Mouse (Mus musculus) kidney, adult 11 months (tissue): ENCODE measurements around the gene Taf11.

Experiments used
- DNase-seq: peaks from one replicate; pipeline ENCODE4 v3.0.0; 2022

Gene Taf11

DNA sequence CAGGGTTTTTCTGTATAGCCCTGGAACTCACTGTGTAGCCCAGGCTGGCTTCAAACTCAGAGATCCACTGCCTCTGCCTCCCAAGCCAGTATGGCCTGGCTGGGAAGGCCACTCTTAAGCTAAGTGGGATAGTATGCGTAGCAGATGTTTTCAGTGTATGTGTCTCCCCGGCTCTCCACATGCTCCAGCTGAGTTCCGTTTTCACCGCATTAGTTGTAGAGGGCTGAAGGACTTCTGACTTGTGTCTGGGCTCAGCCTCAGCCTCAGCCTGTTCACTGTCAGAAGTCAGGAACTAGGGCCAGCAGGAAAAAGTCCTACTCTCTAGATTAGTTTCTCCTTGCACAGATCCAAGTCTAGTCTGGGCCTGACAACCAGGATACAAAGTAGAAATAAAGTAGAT lies 6.7 kb upstream of the Taf11 start:
- no peak for DNase-seq

DNA sequence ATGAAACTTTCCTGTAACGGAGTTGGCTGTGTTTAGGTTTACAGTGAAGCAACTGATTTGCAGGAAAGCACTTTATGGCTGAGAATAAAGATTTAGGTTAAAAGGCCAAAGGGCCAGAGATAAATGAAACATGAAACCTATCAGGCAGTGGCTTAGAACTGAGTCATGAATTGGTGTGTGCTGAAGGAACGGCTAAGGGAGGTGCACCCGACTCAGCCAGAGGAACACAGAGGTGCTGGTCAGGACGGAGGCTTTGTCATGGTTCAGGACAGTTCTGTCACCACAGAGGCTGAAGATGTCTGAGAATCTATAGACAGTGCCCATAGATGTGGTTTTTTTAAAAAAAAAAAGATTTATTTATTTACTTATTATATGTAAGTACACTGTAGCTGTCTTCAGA lies 5.1 kb upstream of the Taf11 start:
- DNase-seq: no peak

DNA sequence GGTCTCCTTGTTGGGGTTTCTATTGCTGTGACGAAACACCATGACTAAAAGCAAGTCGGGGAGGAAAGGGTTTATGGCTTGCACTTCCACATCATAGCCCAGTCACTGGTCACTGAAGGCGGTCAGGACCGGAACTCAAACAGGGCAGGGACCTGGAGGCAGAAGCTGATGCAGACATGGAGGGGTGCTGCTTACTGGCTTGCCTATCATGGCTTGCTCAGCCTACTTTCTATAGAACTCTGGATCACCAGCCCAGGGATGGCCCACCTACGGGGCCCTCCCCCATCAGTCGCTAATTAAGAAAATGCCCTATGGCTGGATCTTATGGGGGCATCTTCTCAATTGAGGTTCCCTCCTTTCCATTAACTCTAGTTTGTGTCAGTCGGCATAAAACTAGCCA lies 1.7 kb upstream of the Taf11 start:
- DNase-seq: no peak

DNA sequence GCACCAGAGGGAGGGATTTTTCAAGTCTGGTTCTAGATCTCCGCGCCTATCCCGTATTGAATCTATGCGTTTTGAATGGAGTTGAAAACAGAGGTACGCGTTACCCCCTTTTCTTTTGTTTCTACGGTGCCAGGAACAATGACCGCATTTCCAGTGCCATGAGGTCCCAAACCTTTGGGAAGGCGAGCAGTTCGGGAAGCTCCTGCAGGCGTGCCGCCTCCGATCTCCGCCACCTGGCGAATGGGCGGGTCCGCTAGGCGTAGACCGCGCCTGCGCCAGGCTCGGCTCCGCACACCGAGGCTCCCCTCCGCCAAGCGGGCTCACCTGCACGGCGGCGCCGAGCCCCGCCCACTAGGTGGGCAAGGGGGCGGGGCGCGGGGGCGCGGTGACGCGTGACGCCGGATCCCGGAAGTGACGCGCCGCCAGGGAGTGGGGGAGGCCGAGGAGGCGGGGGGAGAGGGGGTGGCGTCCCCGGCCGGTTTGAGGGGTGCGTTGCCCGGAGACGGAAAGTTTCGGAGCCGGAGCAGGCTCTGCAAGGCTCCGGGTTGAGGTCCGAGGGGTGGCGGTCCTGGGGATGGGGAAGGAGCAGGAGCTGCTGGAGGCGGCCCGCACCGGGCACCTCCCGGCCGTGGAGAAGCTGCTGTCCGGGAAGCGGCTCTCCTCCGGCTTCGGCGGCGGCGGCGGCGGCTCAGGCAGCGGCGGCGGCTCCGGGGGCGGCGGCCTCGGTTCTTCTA lies 589 bp downstream of the Taf11 start, which contains the start of gene Anks1:
Gene Anks1 (plus strand): TSS at position 419 of the 734 bp plus-strand sequence.
- peak; percentile 86 for DNase-seq

DNA sequence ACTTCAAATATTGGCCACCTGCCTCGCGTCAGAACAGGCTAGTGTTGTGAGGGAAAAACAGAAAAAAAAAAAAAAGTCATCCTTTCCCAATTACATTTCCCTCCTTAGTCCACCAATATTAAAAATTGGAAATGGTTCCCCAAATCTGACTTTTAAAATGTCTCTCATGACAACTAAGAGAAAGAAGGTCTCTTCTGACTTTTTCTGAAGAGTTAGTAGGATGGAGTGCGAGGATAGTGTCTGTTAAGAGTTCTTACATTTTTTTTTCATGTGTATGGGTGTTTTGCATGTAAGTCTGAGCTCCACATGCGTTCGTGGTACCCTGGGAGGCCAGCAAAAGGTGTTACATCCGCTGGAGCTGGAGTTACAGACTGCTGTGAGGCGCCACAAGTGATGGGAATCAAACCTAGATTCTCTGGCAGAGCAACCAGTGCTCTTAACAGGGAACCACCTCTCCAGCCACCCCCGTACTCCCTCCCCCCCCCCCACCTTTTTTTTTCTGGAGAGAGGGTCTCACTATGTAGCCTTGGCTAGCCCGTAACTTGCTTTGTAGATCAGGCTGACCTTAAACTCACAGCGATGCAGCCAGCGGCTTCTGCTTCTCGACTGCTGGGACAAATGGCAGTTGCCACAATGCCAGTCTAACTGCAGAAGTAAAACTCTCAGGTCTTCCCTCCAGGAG lies 1.3 kb downstream of the Taf11 start:
- peak; percentile 65 for DNase-seq

DNA sequence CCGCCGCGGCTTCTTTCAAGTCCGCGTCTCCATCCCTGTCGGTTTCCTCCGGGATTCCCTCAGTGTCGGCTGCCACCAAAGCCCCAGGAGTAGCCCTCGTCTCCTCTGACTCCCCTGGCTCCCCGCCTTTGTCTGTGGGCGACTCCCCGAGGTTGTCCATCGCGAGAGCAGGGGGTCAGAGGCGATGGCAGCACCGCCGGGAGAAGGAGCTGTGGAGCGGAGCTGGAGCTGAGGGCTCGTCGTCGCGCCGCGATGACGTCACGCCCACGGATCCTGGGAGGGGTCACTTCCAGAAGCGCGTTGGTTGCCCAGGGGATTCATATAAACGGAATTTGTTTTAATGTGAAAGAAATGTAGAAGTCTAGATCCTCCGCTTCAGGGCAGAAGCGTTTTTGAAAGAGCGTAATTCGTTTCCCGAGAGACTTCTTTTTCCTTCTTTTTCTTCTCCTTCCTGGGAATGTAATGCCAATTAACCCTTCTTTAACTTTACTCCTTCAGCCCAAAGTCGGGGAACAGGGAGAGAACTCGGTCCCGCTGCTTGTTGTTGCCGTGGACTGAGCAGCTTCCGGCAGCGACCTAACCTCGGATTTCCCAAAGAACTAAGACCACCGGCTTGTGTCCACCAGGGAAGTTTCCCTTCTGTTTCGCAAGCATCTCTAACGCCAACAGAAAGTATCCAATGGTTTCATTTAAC lies 2.0 kb downstream of the Taf11 start:
- DNase-seq: peak; percentile 91

DNA sequence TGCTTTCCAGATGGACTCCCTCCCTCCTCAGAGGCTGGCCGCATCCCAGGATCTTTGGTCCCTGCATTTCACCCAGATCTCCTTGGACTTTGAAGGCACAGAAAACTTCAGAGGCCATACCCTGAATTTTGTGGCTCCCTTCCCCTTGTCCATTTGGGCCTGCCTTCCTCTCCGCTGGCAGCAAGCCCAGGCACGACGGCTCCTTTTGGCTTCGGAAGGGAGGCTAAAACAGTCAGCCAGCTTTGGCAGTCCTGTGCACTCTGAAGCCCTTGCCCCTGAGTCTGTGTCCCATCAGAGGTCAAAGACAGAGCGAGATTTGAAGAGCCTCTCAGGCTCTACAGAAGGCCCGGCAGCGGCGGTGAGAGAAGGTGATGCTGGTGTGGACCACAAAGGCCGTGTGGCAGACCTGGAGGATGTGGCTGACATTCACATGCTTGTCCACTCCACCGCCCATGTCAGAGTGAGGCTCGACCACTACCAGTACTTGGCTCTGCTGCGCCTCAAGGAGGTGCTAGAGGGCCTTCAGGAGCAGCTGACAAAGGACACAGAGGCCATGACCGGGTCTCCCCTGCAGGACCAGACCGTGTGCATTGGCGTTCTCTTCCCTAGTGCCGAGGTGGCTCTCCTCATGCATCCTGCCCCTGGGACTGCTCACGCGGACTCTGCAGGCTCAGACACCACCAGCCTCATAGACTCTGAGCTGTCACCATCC lies 23.0 kb downstream of the Taf11 start:
- no peak for DNase-seq

DNA sequence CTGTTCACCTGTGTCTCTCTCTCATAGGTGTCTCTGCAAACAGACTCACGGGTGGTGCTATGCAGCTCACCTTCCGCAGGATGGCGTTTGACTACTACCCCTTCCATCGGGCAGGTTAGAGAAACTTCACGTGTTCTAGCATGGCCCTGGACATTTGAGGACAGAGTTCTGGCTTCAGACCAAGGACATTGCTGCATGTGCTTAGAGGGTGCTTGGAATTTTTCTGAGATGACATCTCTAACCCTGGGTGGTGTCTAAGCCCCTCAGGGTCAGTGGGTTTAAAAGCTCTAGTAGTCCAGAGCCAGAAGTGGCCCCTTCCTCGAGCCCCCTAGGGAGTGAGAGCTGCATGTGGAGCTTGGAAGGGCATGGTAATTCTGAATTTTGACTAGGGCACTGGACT lies 25.6 kb downstream of the Taf11 start:
- no peak for DNase-seq

DNA sequence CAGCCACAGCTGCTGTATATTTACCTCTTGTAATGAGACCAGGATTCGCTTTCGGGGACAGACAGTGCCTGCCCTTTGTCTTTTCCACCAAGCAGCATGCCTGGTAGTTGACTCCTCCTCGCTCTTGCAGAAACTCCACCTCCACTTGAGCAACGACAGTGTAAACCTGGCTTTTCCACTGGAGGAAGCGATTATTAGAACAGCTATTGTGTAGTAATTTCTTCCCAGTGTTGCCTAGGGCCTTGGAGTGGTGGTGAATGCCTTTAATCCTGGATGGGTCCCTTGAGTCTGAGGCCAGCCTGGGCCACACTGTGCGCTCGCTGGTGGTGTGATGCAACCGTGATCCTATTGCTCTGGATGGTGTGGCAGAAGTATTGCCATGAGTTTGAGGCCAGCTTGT lies 26.5 kb downstream of the Taf11 start:
- DNase-seq: no peak

DNA sequence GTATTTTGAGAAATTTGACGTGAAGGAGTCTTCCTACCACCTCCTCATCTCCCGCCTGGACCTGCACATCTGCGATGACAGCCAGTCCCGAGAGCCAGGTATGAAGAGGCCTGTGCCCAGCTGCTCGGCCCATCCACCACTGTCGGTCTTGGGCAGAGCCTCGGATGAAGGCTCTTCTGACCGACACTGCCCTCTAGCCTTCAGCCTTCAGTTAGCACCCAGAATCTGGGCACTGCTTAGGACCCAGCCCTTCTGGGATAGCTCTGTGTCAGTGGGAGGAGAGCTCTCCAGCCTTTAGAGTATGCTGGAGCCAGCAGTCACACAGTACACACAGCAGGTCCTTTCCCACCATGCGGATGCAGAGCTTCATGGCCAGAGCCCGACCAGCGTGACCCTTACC lies 28.1 kb downstream of the Taf11 start:
- no peak for DNase-seq

DNA sequence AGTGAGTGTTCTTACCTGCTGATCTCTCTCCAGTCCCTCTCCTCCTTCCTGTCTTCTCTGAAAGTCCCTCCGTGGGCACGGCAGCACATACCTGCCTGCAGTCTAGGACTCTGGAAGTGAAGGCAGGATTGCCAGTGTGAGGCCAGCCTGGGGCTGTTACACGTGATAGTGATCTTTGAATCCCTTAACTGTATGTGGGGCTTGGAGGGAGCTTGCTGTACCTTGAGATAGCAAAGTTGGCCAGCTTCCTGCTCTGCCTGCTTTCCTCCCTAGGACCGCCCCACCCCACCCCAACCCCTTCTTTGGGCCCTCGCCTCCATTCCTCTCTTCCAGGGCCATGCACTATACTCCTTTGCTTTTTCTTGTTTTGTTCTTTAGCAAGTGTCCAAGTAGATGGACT lies 35.1 kb downstream of the Taf11 start:
- no peak for DNase-seq

DNA sequence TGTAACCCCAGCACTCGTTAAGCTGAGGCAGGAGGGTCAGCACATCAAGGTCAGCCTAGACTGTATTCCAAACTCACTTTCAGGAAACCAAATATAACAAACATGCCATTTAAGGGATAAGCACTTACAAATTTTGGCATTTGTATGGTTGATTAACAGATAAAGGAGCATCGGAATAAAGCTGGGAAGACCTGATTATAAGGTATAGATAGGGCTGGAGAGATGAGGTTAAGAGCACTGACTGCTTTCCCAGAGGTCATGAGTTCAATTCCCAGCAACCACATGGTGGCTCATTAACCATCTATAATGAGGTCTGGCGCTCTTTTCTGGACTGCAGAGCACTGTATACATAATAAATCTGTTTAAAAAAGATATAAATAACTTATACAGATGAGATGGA lies 36.1 kb downstream of the Taf11 start:
- DNase-seq: no peak

DNA sequence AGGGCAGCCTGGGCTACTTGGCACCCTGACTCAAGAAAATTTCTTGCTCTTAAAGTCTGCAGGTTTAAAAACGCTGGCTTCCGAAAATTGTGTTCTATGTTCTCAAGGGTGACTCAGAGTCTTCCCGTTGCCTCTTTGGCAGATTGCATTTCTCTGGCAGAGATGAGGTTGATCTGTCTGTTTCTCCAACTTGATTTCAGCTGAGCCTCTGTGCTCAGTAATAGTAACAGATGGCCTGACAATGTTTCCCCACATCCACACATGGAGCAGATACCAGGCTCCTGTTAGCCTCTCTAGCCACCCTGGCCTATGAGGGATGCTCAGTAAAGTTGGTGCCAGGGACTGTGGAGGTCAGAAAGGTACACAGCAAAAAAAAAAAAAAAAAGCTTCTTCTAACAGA lies 37.8 kb downstream of the Taf11 start:
- DNase-seq: no peak

DNA sequence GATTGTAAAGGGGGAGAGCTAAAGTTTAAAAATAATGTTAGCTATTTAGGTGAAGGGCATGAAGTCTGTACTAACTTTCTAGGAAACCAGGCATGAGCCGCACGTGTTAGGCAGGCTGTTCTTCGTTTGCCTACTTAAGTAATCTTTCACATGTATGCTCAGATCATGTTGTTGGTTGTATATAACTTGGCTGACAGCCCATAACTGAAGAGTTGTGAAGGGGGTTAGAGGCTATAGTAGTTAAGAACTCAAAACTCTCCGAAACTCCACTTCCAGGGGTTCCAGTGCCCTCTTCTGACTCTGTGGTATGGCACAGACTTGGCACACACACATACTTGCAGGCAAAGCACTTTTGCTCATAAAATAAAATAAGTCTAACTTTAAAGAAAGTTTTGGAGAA lies 42.9 kb downstream of the Taf11 start:
- DNase-seq: no peak

DNA sequence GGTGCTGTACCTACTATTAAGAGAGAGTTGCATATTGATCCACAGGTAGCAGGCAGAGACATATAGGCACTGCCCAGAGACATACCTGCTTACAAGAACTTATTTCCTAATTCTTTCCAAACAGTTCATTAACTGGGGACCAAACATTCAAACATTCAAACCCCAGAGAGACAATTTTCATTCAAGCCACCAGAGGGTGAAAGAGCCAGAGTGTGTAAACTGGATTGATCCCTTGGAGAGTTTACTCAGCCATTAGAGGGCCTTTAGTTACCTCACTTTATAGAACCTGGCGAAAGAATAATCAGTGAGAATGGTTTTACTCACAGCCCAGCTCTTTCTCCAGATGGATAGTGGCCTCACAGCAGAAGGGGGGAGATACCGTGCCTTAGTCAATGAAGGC lies 44.2 kb downstream of the Taf11 start:
- DNase-seq: no peak

DNA sequence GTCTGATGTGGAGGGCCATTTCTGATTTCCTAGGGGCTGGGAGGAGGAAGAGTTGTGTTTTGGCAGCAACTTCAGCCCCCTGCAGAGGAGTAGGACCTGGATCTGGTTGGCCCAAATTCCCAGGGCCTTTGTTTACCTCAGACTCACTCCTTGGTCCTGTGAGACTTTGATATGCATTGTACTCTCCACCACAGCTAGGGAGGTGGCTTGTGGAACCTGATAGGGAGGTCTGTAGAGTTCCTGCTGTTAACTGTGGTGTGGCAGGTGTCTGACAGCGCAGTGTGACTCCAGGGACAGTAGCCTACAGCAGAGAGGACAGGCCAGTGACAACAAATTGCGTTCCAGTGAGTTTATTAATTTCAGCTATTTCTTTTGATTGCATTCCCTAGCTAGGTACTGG lies 50.5 kb downstream of the Taf11 start:
- DNase-seq: no peak

DNA sequence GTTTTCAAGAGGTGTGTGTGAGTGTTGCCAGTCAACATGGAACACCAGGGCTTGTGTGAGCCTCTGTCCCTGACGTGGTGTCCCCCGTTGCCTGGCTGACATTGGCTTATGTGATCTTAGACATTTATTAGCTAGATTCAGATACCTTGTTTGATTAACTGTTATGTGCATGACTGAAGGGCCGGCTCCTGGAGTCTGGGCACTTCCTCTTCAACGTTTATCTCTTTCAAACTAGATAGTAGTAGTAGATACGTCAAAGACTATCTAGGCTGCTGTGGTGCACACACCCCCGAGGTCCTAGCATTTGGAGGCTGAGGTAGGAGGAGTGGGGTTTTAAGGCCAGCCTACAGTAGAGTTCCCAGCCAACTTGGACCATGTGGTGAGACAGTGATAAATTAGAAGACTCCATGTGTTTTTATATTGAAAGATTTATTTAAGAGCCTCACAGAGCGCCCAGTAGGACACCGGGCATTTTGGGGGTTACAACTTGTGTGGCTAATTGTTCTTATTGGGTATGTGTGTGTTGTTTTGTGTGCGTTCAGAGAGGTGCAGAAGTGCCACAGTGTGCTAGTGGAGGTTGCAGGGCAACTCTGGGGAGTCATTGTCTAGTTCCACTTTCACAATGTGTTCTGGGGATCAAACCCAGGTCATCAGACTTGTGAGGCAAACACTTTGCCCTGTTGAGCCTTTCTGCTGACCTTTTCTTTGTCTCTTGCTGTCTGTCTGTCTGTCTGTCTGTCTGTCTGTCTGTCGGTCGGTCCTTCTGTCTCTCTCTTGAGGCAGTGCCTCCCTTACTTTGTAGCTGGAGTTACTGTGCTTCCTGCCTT lies 51.8 kb downstream of the Taf11 start:
- DNase-seq: no peak

DNA sequence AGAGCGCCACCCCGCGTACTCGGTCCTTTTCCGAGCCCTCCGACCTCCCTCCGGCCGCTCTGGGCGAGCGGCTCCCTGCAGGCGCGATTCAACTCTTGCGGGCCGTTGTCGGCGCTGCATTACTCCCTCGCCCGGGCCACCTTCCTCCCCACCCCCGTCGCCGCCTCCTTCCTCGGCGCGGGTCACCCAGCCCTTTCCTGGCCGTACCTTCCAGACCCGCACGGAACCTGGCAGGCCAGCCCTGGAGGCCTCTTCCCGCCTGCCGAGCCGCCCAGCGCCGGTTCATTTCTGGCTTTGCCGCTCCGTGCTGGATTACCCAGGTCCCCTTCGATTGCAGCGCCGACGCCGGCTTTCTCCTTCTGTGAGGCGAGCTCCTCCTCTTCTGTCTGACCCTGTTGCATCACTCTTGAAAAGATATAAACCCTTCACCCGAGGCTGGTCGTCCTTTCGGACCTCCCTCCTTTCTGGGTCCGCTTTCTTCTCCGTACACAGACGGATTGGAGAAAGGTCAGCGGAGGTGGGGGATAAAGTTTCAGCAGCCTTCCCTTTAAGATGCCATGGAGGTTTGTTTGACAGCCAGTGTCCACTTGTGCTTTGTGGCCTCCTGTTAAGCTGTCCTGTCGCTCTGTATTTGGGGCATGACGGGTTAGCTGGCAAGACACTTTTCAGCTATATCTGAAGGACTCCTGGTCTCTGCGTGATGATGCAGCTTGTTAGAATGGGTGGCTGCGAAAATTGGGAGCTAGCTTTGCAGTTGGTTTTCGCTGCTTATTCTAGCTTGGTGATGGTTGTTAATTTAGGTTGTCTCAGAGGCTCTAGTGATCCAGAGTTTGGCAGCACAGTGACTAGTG lies 52.6 kb downstream of the Taf11 start:
- peak; percentile 61 for DNase-seq

DNA sequence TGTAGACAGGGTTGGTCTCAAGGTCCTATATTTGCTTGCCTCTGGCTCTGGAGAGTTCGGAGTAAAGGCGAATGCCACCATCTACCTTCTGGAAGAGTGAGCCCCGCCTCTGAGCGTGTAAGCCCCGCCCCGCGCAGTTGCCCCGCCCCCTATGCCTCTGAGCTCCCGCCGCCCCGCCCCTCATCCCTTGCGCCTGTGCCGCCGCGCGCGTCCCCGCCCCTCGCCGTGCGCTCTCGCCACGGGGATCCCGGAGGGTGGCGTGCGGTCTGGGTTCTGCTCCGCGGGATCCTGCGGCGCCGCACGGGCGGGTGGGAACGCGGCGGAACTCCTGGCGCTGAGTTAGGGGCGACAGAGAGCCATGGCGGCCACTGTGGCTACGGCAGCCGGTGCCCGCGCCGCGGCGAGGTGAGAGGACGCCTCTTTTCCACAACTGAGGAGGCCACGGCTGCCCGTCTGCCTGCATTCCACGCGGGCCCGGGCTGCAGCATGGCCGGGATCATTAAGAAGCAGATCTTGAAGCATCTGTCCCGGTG lies 53.3 kb downstream of the Taf11 start, which contains the start of gene Uhrf1bp1:
Gene Uhrf1bp1 (plus strand): TSS at position 177 of the 533 bp plus-strand sequence.
- DNase-seq: peak; percentile 75
